Mouse (Mus musculus) ES-E14 (cell line): ENCODE data around the gene Pak7. TPM values are rescaled to one million over a fixed set of nuclear protein-coding genes. Genes with fewer than 3 reads are reported as not detected.

Experiments used
- DNase-seq: peaks from one replicate; pipeline ENCODE4 v3.0.0-alpha.2; 2013; ENCODE audit warnings: low read depth, low spot score
- H3K27ac ChIP-seq: 2 replicates; pipeline ENCODE4 v1.5.1; 2012; ENCODE audit warnings: low read depth, mild to moderate bottlenecking, low read length, moderate library complexity, mixed read lengths; ENCODE audit not compliant: poor library complexity, insufficient read depth, severe bottlenecking
- H3K36me3 ChIP-seq: 2 replicates; pipeline ENCODE4 v1.6.1; 2012; ENCODE audit warnings: mild to moderate bottlenecking, low read length, moderate library complexity, mixed read lengths; ENCODE audit not compliant: control insufficient read depth, poor library complexity, insufficient read depth, severe bottlenecking
- H3K4me1 ChIP-seq, 2 experiments: fragments of 150-350 bp in 1 of 2; sonication (generic) in 1 of 2; 2 replicates each; pipeline ENCODE4 v1.6.1; 2012; ENCODE audit warnings: low read length in 2 of 2, mild to moderate bottlenecking in 1 of 2, mixed read lengths in 1 of 2; ENCODE audit not compliant: control insufficient read depth in 2 of 2, insufficient read depth in 2 of 2, poor library complexity in 1 of 2
- H3K4me3 ChIP-seq, 2 experiments: fragments of 150-350 bp in 1 of 2; sonication (generic) in 1 of 2; 2 replicates each; pipeline ENCODE4 v1.5.1; 2012; ENCODE audit warnings: low read length in 2 of 2, low read depth in 1 of 2, mild to moderate bottlenecking in 1 of 2, mixed read lengths in 1 of 2; ENCODE audit not compliant: insufficient read depth in 1 of 2, poor library complexity in 1 of 2, severe bottlenecking in 1 of 2
- H3K9ac ChIP-seq: 2 replicates; pipeline ENCODE4 v1.6.1; 2012; ENCODE audit warnings: low read depth, mild to moderate bottlenecking, low read length, mixed read lengths; ENCODE audit not compliant: poor library complexity, insufficient read depth, severe bottlenecking
- H3K9me3 ChIP-seq: fragments of 150-350 bp; sonication (generic); 2 replicates; pipeline ENCODE4 v1.6.1; 2012; ENCODE audit warnings: low read depth, mild to moderate bottlenecking, low read length; ENCODE audit not compliant: control insufficient read depth, insufficient read depth
- CHD2 ChIP-seq: IDR thresholded peaks from 2 replicates; pipeline ENCODE4 v1.6.1; 2014; ENCODE audit warnings: mild to moderate bottlenecking, low read depth, low read length, inconsistent platforms
- HCFC1 ChIP-seq: IDR thresholded peaks from 2 replicates; pipeline ENCODE4 v1.6.1; 2012; ENCODE audit warnings: low read length, inconsistent platforms, borderline replicate concordance; ENCODE audit not compliant: insufficient read depth
- MAFK ChIP-seq: IDR thresholded peaks from 2 replicates; pipeline ENCODE4 v1.6.1; 2014; ENCODE audit warnings: mild to moderate bottlenecking, low read depth, low read length, inconsistent platforms; ENCODE audit not compliant: insufficient read depth
- ZC3H11A ChIP-seq: IDR thresholded peaks from 2 replicates; pipeline ENCODE4 v1.6.1; 2012; ENCODE audit warnings: low read depth, mild to moderate bottlenecking, inconsistent platforms, low read length, borderline replicate concordance
- ZNF384 ChIP-seq: IDR thresholded peaks from 2 replicates; pipeline ENCODE4 v1.6.1; 2012; ENCODE audit warnings: low read depth, low read length, inconsistent platforms
- in situ Hi-C, 2 experiments: fragments of 600-800 bp; cut with MboI; formaldehyde crosslinking; loops; one replicate each; pipeline ENCODE4 v1.15.1; 2025; ENCODE audit warnings: low sequenced_read_pairs in 2 of 2, inconsistent platforms in 1 of 2; ENCODE audit not compliant: unreplicated experiment in 2 of 2
- total RNA-seq: library from RNA; depleted of rRNA; stranded (reverse); fragments of 300-350 nt; gene quantifications from 2 replicates; pipeline ENCODE4 v1.2.3, GENCODE M21; 2012; rRNA removed

The Pak7 gene
- 0.16 and 0.22 TPM in 2 replicates for total RNA-seq

GRCm38 (mm10) chr2:136387181-136388131, at the start of gene Pak7:
Gene Pak7, minus strand, starts transcription at chr2:136387967.
- in situ Hi-C loops = no loop called here
- no peak for TF ChIP-seq CHD2
- TF ChIP-seq HCFC1 = no peak
- no peak for TF ChIP-seq ZC3H11A
- no peak for TF ChIP-seq ZNF384
- no peak for TF ChIP-seq MAFK
- Histone ChIP-seq H3K4me1 (no peaks in the 10 kb centered on the region), H3K4me3 (peak within 1 kb of the TSS; percentile 65 to 83), H3K9ac (peak within 1 kb of the TSS; percentile 12), H3K9me3 (no peaks in the 10 kb centered on the region), H3K36me3 (no peaks in the 10 kb centered on the region), H3K27ac (no peak within 1 kb of the TSS)
- peak; percentile 40 for DNase-seq

GRCm38 (mm10) chr2:136425561-136425960, 37.8 kb upstream of the Pak7 start:
- Histone ChIP-seq H3K4me1 (no peaks in the 10 kb centered on the region), H3K36me3 (no peaks in the 10 kb centered on the region), H3K9ac (no peak overlapping the region), H3K27ac (no peak overlapping the region), H3K9me3 (no peaks in the 10 kb centered on the region), H3K4me3 (no peak overlapping the region)
- in situ Hi-C loops = no loop called here
- TF ChIP-seq HCFC1 = no peak
- TF ChIP-seq MAFK = no peak
- no peak for TF ChIP-seq ZNF384
- TF ChIP-seq CHD2 = peak; percentile 43; the same call in 1 of the 2 replicates
- TF ChIP-seq ZC3H11A = no peak
- no peak for DNase-seq

GRCm38 (mm10) chr2:136419543-136419942, 31.8 kb upstream of the Pak7 start:
- Histone ChIP-seq H3K27ac (no peak overlapping the region), H3K4me1 (no peaks in the 10 kb centered on the region), H3K36me3 (no peaks in the 10 kb centered on the region), H3K9ac (no peak overlapping the region), H3K9me3 (no peaks in the 10 kb centered on the region), H3K4me3 (no peak overlapping the region)
- in situ Hi-C loops = no loop called here
- TF ChIP-seq HCFC1 = no peak
- no peak for TF ChIP-seq ZC3H11A
- no peak for TF ChIP-seq ZNF384
- TF ChIP-seq MAFK = no peak
- TF ChIP-seq CHD2 = no peak
- no peak for DNase-seq

- TF ChIP-seq MAFK = no peak
- no peak for TF ChIP-seq HCFC1
- no peak for TF ChIP-seq ZNF384
- TF ChIP-seq ZC3H11A = no peak
- TF ChIP-seq CHD2 = no peak
- in situ Hi-C loops = no loop called here
- Histone ChIP-seq H3K4me1 (no peaks in the 10 kb centered on the region), H3K9ac (no peak overlapping the region), H3K36me3 (no peaks in the 10 kb centered on the region), H3K4me3 (no peak overlapping the region), H3K9me3 (no peaks in the 10 kb centered on the region), H3K27ac (no peak overlapping the region)
- DNase-seq = no peak
Observed at GRCm38 (mm10) chr2:136416381-136416780, 28.6 kb upstream of the Pak7 start.
